Mouse (Mus musculus) adrenal gland, adult (tissue): ENCODE data around the gene Arhgap33.

Source experiments
- DNase-seq, 2 experiments: peaks; one replicate each; pipeline ENCODE4 v3.0.0; 2022 to 2023; ENCODE audit warnings: low spot score in 1 of 2; ENCODE audit not compliant: inconsistent age in 2 of 2

Arhgap33 gene

GRCm38 (mm10) chr7:30534633-30535577, at the start of gene Arhgap33:
TSS of gene Arhgap33 (minus strand) at chr7:30535060.
- DNase-seq, result peak; percentile 97 to 98

GRCm38 (mm10) chr7:30584339-30584738, 49.5 kb upstream of the Arhgap33 start:
- DNase-seq, result peak in 1 of 2 experiments; percentile 73

GRCm38 (mm10) chr7:30581547-30581946, 46.7 kb upstream of the Arhgap33 start:
- DNase-seq, result peak in 1 of 2 experiments; percentile 31

- DNase-seq, result peak in 1 of 2 experiments; percentile 10
Measured at GRCm38 (mm10) chr7:30579950-30580349, 45.1 kb upstream of the Arhgap33 start.

- peak; percentile 78 to 90 for DNase-seq
Measured at GRCm38 (mm10) chr7:30572969-30573368, 38.1 kb upstream of the Arhgap33 start.

- no peak for DNase-seq
Measured at GRCm38 (mm10) chr7:30572389-30572788, 37.5 kb upstream of the Arhgap33 start.

- DNase-seq, result no peak
Measured at GRCm38 (mm10) chr7:30567555-30567954, 32.7 kb upstream of the Arhgap33 start.

- no peak for DNase-seq
Measured at GRCm38 (mm10) chr7:30566033-30566432, 31.2 kb upstream of the Arhgap33 start.

- DNase-seq, result peak in 1 of 2 experiments; percentile 9
Measured at GRCm38 (mm10) chr7:30564970-30565571, 30.2 kb upstream of the Arhgap33 start, which contains the start of gene Igflr1. TSS of gene Igflr1 (plus strand) at chr7:30565427.

GRCm38 (mm10) chr7:30563906-30564280, 29.0 kb upstream of the Arhgap33 start:
- DNase-seq, result no peak

- DNase-seq, result peak; percentile 97 to 98
Measured at GRCm38 (mm10) chr7:30563117-30563905, 28.5 kb upstream of the Arhgap33 start, which contains the start of the genes U2af1l4, Gm49396 and Psenen. TSS of gene U2af1l4 (plus strand) at chr7:30563301. TSS of gene Gm49396 (plus strand) at chr7:30563344. TSS of gene Psenen (minus strand) at chr7:30563627.

- DNase-seq, result no peak
Measured at GRCm38 (mm10) chr7:30562526-30563116, 27.8 kb upstream of the Arhgap33 start.

GRCm38 (mm10) chr7:30560296-30560695, 25.4 kb upstream of the Arhgap33 start:
- DNase-seq, result peak in 1 of 2 experiments; percentile 43

GRCm38 (mm10) chr7:30559443-30559954, 24.6 kb upstream of the Arhgap33 start, which contains the start of gene Lin37:
TSS of gene Lin37 (minus strand) at chr7:30559838.
- peak; percentile 98 to 99 for DNase-seq

GRCm38 (mm10) chr7:30558656-30559442, 24.0 kb upstream of the Arhgap33 start:
- DNase-seq, result no peak

- DNase-seq, result peak in 1 of 2 experiments; percentile 65
Measured at GRCm38 (mm10) chr7:30557901-30558514, 23.1 kb upstream of the Arhgap33 start.

GRCm38 (mm10) chr7:30556894-30557536, 22.2 kb upstream of the Arhgap33 start:
- DNase-seq, result peak in 1 of 2 experiments; percentile 60

- DNase-seq, result peak in 1 of 2 experiments; percentile 61
Measured at GRCm38 (mm10) chr7:30553810-30554584, 19.1 kb upstream of the Arhgap33 start.
